Mouse (Mus musculus): ENCODE data around the gene Inava. TPM values are rescaled to one million over a fixed set of nuclear protein-coding genes. Genes with fewer than 3 reads are reported as not detected.

Inava gene
- total and polyA plus RNA-seq, 3 experiments = 0.29 TPM; not detected in 2

DNA sequence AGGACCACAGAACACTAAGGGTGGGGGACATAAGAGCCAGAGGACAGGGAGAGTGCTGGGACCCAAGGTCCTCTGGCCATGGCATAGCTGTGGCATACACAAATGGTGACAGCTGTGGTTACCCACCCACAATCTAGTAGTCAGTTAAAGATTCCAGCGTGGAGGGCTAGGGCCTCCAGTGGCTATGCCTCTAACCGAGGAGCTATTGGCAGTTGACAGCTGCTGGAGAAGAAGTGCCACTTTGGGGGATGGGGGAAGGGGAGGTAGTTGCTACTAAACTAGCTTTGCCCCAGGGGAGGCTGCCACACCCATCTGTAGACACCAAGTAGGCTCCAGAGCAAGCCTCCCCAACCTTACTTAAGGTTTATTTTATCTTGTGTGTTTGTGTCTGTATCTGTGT, 19.4 kb upstream of the Inava start:
- DNase-seq = no peak
- TF ChIP-seq CTCF (IDR thresholded peaks at IDR 0.05) = no peak
- no peak for TF ChIP-seq EP300 (IDR thresholded peaks at IDR 0.05; ENCODE audit: insufficient read depth, low read depth, low read length)
- TF ChIP-seq POLR2A (IDR thresholded peaks at IDR 0.05; ENCODE audit: insufficient read depth, low read depth, low read length) = no peak
- Histone ChIP-seq H3K9ac (ENCODE audit: low read depth, low read length) (no peak overlapping the region), H3K27ac (no peak overlapping the region), H3K27me3 (ENCODE audit: control insufficient read depth, insufficient read depth, low read length) (no peaks in the 10 kb centered on the region), H3K4me1 (ENCODE audit: control insufficient read depth, insufficient read depth, low read length) (no peaks in the 10 kb centered on the region), H3K4me3 (no peak overlapping the region), H3K36me3 (ENCODE audit: control insufficient read depth, insufficient read depth, low read length) (no peaks in the 10 kb centered on the region), H3K79me2 (replicated peaks; ENCODE audit: control insufficient read depth, insufficient read depth, low read length) (no peaks in the 10 kb centered on the region)
- WGBS = 33% methylated on average over 2 of the region's 2 CpGs
- intact Hi-C loops (cut with DNase I) = no loop called here

DNA sequence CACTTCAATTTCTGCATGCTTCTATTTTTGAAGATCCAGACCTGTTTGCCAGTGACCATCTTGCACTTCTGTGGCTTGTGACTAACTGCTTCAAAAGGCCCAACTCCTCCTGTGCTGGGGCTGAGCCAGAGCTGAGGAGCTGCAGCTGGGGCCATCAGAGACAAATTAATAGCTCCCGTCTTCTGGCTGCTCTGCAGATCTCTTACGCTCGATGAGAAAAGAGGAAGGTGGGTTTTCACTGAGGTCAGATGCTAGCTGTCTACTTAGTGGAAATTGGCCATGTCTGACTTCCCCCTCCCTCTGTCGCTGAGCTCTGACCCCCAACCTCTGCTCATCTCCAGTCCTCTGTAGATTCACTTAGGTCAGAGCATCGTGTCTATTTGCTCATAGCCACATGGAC, 15.6 kb upstream of the Inava start:
- H3K9ac ChIP-seq (ENCODE audit: low read depth, low read length) = no peak overlapping the region
- no peaks in the 10 kb centered on the region for H3K79me2 ChIP-seq (replicated peaks; ENCODE audit: control insufficient read depth, insufficient read depth, low read length)
- intact Hi-C loops (cut with DNase I) = no loop called here
- TF ChIP-seq POLR2A (IDR thresholded peaks at IDR 0.05; ENCODE audit: insufficient read depth, low read depth, low read length) = no peak
- TF ChIP-seq CTCF (IDR thresholded peaks at IDR 0.05) = no peak
- no peak for TF ChIP-seq EP300 (IDR thresholded peaks at IDR 0.05; ENCODE audit: insufficient read depth, low read depth, low read length)
- no peak overlapping the region for H3K27ac ChIP-seq
- no peaks in the 10 kb centered on the region for H3K4me1 ChIP-seq (ENCODE audit: control insufficient read depth, insufficient read depth, low read length)
- DNase-seq = no peak
- H3K27me3 ChIP-seq (ENCODE audit: control insufficient read depth, insufficient read depth, low read length) = no peaks in the 10 kb centered on the region
- WGBS = 60% methylated on average over 5 of the region's 5 CpGs
- H3K4me3 ChIP-seq = no peak overlapping the region
- H3K36me3 ChIP-seq (ENCODE audit: control insufficient read depth, insufficient read depth, low read length) = no peaks in the 10 kb centered on the region

DNA sequence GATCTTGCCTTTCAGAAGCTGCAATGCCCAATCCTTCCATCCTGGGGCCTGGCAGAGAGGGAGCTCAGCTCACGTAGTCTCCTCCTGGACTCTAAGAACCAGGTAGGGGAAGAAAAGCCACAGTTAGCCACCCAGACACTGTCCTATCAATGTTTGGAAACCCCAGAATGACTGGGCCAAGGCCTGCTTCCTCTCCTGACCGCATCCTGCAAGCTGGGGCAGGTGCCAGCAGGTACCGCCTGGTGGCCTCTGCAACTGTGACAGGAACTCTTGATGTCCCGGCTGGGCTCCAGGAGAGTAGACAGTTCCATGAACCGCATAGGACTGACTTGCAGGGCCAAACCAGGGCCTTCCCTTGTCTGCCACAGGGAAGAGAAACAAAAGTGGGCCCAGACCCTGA, 13.3 kb upstream of the Inava start:
- no peaks in the 10 kb centered on the region for H3K4me1 ChIP-seq (ENCODE audit: control insufficient read depth, insufficient read depth, low read length)
- H3K27me3 ChIP-seq (ENCODE audit: control insufficient read depth, insufficient read depth, low read length) = no peaks in the 10 kb centered on the region
- no peaks in the 10 kb centered on the region for H3K79me2 ChIP-seq (replicated peaks; ENCODE audit: control insufficient read depth, insufficient read depth, low read length)
- no peak overlapping the region for H3K27ac ChIP-seq
- intact Hi-C loops (cut with DNase I) = no loop called here
- 81% methylated on average over 5 of the region's 5 CpGs for WGBS
- no peak overlapping the region for H3K4me3 ChIP-seq
- no peak for DNase-seq
- no peak for TF ChIP-seq POLR2A (IDR thresholded peaks at IDR 0.05; ENCODE audit: insufficient read depth, low read depth, low read length)
- TF ChIP-seq CTCF (IDR thresholded peaks at IDR 0.05) = no peak
- TF ChIP-seq EP300 (IDR thresholded peaks at IDR 0.05; ENCODE audit: insufficient read depth, low read depth, low read length) = no peak
- H3K9ac ChIP-seq (ENCODE audit: low read depth, low read length) = no peak overlapping the region
- H3K36me3 ChIP-seq (ENCODE audit: control insufficient read depth, insufficient read depth, low read length) = no peaks in the 10 kb centered on the region

DNA sequence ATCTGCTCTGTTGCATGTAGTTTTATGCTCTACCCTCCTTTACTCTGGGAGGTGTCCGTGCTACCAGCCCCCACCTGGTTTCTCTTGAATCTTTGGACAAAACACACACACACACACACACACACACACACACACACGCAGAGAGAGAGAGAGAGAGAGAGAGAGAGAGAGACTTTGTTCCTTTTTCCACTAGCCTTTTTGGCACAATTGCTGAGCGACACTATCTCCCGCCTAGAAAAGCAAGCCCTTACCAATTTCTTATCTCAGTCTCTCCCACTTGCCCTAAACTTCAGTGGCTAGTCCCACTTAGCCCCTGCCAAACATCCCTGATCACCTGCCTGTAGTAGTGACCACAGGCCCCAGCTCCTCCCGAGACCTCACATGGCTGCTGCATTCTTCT, 10.4 kb upstream of the Inava start:
- WGBS = 70% methylated on average over 5 of the region's 5 CpGs
- no peak overlapping the region for H3K4me3 ChIP-seq
- H3K36me3 ChIP-seq (ENCODE audit: control insufficient read depth, insufficient read depth, low read length) = no peaks in the 10 kb centered on the region
- intact Hi-C loops (cut with DNase I) = no loop called here
- H3K27ac ChIP-seq = no peak overlapping the region
- H3K4me1 ChIP-seq (ENCODE audit: control insufficient read depth, insufficient read depth, low read length) = no peaks in the 10 kb centered on the region
- no peaks in the 10 kb centered on the region for H3K27me3 ChIP-seq (ENCODE audit: control insufficient read depth, insufficient read depth, low read length)
- no peak for TF ChIP-seq CTCF (IDR thresholded peaks at IDR 0.05)
- no peak for DNase-seq
- no peak overlapping the region for H3K9ac ChIP-seq (ENCODE audit: low read depth, low read length)
- no peaks in the 10 kb centered on the region for H3K79me2 ChIP-seq (replicated peaks; ENCODE audit: control insufficient read depth, insufficient read depth, low read length)

DNA sequence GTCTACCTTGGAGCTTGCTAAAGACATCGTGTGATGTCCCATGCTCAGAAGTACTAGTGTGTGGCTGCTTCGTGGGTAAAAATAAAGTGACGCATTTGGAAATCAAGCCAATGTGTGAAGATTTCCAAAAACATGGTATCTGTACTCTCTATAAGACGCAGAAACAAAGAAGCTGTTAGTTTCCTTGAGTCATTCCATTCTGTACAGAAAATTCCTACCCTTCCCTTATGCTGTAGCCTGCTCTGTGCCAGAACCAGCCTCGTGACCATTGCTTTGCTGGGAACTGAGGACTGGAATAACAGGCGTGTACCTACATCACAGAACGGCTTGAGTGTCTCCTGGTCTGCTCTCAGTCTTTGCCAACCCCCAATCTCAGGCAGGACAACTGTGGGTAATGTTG, 7.7 kb upstream of the Inava start:
- TF ChIP-seq POLR2A (IDR thresholded peaks at IDR 0.05; ENCODE audit: insufficient read depth, low read depth, low read length) (no peak), EP300 (IDR thresholded peaks at IDR 0.05; ENCODE audit: insufficient read depth, low read depth, low read length) (no peak), CTCF (IDR thresholded peaks at IDR 0.05) (no peak)
- Histone ChIP-seq H3K4me3 (no peak overlapping the region), H3K9ac (ENCODE audit: low read depth, low read length) (no peak overlapping the region), H3K79me2 (replicated peaks; ENCODE audit: control insufficient read depth, insufficient read depth, low read length) (no peaks in the 10 kb centered on the region), H3K4me1 (ENCODE audit: control insufficient read depth, insufficient read depth, low read length) (no peaks in the 10 kb centered on the region), H3K36me3 (ENCODE audit: control insufficient read depth, insufficient read depth, low read length) (no peaks in the 10 kb centered on the region), H3K27ac (no peak overlapping the region), H3K27me3 (ENCODE audit: control insufficient read depth, insufficient read depth, low read length) (no peaks in the 10 kb centered on the region)
- no peak for DNase-seq
- WGBS = 78% methylated on average over 7 of the region's 7 CpGs
- intact Hi-C loops (cut with DNase I) = no loop called here

DNA sequence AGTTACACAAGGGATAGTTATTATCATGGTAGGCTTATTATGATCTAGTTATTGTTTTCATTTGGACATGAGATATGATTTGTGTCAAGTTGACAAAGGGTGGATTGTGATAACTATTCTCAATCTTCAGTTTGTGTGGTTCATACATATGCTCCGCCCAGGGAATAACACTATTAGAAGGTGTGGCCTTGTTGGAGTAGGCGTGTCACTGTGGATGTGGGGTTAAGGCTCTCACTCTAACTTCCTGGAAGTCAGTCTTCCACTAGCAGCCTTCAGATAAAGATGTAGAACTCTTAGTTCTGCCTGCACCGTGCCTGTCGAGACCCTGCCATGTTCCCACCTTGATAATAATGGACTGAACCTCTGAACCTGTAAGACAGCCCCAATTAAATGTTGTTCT, 4.4 kb upstream of the Inava start:
- Histone ChIP-seq H3K4me3 (no peak overlapping the region), H3K79me2 (replicated peaks; ENCODE audit: control insufficient read depth, insufficient read depth, low read length) (no peaks in the 10 kb centered on the region), H3K36me3 (ENCODE audit: control insufficient read depth, insufficient read depth, low read length) (no peaks in the 10 kb centered on the region), H3K9ac (ENCODE audit: low read depth, low read length) (no peak overlapping the region), H3K4me1 (ENCODE audit: control insufficient read depth, insufficient read depth, low read length) (no peaks in the 10 kb centered on the region), H3K27ac (no peak overlapping the region), H3K27me3 (ENCODE audit: control insufficient read depth, insufficient read depth, low read length) (peaks cover 4% of the 10 kb centered on the region)
- no peak for DNase-seq
- 78% methylated on average over 4 of the region's 4 CpGs for WGBS
- TF ChIP-seq POLR2A (IDR thresholded peaks at IDR 0.05; ENCODE audit: insufficient read depth, low read depth, low read length) = no peak
- TF ChIP-seq CTCF (IDR thresholded peaks at IDR 0.05) = no peak
- TF ChIP-seq EP300 (IDR thresholded peaks at IDR 0.05; ENCODE audit: insufficient read depth, low read depth, low read length) = no peak
- intact Hi-C loops (cut with DNase I) = no loop called here

Measured in heart, adult 2 months (tissue).